Mouse (Mus musculus): Measurements from ENCODE around the gene Cotl1. TPM values are rescaled to one million over a fixed set of nuclear protein-coding genes. Genes with fewer than 3 reads are reported as not detected.

The Cotl1 gene
- polyA plus RNA-seq, 1 experiment from 2014 or later: 33.3 TPM

DNA sequence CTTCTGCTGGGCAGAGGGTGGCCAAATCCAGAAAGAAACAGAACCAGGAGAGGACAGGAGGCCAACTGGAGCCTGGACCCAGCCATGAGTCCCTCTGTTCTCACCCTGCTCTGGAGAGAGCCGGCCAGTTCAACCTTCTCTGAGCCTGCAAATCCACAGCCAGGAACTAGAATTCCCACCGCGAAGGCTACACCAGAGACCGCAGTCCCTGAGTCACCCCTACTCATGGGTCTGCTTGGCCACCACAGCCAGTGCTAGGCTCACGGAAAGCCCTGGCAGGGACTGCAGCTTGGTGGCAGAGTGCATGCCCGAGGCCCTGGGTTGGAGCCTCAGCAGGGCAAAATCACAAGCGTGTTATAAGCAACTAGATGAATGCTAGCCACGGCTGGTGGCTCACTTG is 20.4 kb downstream of the Cotl1 start:
- no peaks in the 10 kb centered on the region for H3K27me3 ChIP-seq
- CTCF ChIA-PET: interaction anchor here (1.6 kb wide), 1 partner anchor 19 kb away, joined by 3 read pairs; no protein-coding TSS in a partner anchor
- no peak for TF ChIP-seq CTCF (IDR thresholded peaks at IDR 0.05)
- DNase-seq (ENCODE audit: low read depth, low spot score) (no peak), ATAC-seq (no peak)
- in situ Hi-C loops (cut with MboI; ENCODE audit: low pct_unique_long_range_greater_than_20kb): no loop called here
- POLR2A ChIA-PET: interaction anchor here (0.7 kb wide), 1 partner anchor 20 kb away, joined by 3 read pairs; no protein-coding TSS in a partner anchor

- POLR2A ChIA-PET: interaction anchor here (0.7 kb wide), 1 partner anchor 19 kb away, joined by 3 read pairs; no protein-coding TSS in a partner anchor
- TF ChIP-seq CTCF (IDR thresholded peaks at IDR 0.05): no peak
- no peak for DNase-seq (ENCODE audit: low read depth, low spot score)
- CTCF ChIA-PET: interaction anchor here (1.6 kb wide), 1 partner anchor 20 kb away, joined by 3 read pairs; no protein-coding TSS in a partner anchor
- ATAC-seq: no peak
- H3K27me3 ChIP-seq: no peaks in the 10 kb centered on the region
- in situ Hi-C loops (cut with MboI; ENCODE audit: low pct_unique_long_range_greater_than_20kb): no loop called here
These were observed 21.0 kb downstream of the Cotl1 start for GRCm38 (mm10) chr8:119819316-119819715.

- POLR2A ChIA-PET: no interaction called here
- ATAC-seq: no peak
- in situ Hi-C loops (cut with MboI; ENCODE audit: low pct_unique_long_range_greater_than_20kb): no loop called here
- TF ChIP-seq CTCF (IDR thresholded peaks at IDR 0.05): no peak
- CTCF ChIA-PET: no interaction called here
- H3K27me3 ChIP-seq: no peaks in the 10 kb centered on the region
- no peak for DNase-seq (ENCODE audit: low read depth, low spot score)
These were observed 22.9 kb downstream of the Cotl1 start for GRCm38 (mm10) chr8:119817446-119817845.

DNA sequence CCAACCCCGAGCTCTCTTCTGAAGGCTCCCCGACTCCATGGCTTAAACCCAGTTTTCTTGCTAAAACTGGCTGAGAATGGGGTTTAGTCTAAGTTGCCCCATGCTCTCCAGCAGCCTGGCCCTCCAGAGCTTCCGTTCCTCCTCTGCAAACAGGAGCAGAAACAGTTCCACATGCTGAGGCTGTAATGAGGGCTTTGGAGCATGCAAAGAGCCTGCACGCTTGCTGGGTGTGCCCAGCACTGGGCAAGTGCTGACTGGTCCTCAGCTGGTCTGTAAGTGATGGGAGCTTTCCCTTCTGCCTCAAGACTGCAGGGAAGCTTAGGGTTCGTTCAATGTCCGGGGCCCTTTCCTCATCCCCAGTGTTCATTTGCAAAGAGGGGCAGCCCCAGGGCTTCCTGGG is 24.1 kb downstream of the Cotl1 start:
- no peaks in the 10 kb centered on the region for H3K27me3 ChIP-seq
- ChIA-PET POLR2A (interaction anchor here (0.8 kb wide), 1 partner anchor 149 kb away, joined by 3 read pairs; no protein-coding TSS in a partner anchor), CTCF (no interaction called here)
- TF ChIP-seq CTCF (IDR thresholded peaks at IDR 0.05): no peak
- in situ Hi-C loops (cut with MboI; ENCODE audit: low pct_unique_long_range_greater_than_20kb): no loop called here
- no peak for DNase-seq (ENCODE audit: low read depth, low spot score)
- ATAC-seq: no peak

- CTCF ChIA-PET: interaction anchor here (1.4 kb wide), 1 partner anchor 28 kb away, joined by 3 read pairs; no protein-coding TSS in a partner anchor
- no peak for ATAC-seq
- DNase-seq (ENCODE audit: low read depth, low spot score): no peak
- POLR2A ChIA-PET: no interaction called here
- in situ Hi-C loops (cut with MboI; ENCODE audit: low pct_unique_long_range_greater_than_20kb): no loop called here
- no peaks in the 10 kb centered on the region for H3K27me3 ChIP-seq
- TF ChIP-seq CTCF (IDR thresholded peaks at IDR 0.05): no peak
These were observed 27.5 kb downstream of the Cotl1 start for GRCm38 (mm10) chr8:119812650-119813431.

DNA sequence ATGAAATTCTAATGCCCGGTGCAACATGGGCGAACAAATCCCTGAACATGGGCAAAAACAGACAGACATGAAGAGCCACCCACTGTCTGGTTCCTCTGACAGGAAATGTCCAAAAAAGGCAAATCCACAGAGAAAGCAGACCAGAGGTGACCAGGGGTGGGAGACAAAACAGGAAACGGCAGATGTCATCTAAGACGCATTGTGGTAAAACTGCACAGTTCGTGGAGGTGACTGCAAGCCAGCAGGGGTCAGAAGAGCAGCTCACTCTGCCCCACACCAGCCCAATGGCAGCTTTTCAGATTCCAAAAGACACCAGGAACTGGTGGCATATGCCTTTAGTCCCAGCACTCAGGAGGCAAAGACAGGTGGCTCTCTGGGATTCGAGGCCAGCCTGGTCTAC is 28.4 kb downstream of the Cotl1 start:
- CTCF ChIA-PET: interaction anchor here (0.9 to 1.4 kb wide), 2 partner anchors 9 to 29 kb away, joined by 3 read pairs; no protein-coding TSS in a partner anchor
- peak; percentile 27 for DNase-seq (ENCODE audit: low read depth, low spot score)
- in situ Hi-C loops (cut with MboI; ENCODE audit: low pct_unique_long_range_greater_than_20kb): no loop called here
- H3K27me3 ChIP-seq: no peaks in the 10 kb centered on the region
- no peak for ATAC-seq
- POLR2A ChIA-PET: no interaction called here
- no peak for TF ChIP-seq CTCF (IDR thresholded peaks at IDR 0.05)

DNA sequence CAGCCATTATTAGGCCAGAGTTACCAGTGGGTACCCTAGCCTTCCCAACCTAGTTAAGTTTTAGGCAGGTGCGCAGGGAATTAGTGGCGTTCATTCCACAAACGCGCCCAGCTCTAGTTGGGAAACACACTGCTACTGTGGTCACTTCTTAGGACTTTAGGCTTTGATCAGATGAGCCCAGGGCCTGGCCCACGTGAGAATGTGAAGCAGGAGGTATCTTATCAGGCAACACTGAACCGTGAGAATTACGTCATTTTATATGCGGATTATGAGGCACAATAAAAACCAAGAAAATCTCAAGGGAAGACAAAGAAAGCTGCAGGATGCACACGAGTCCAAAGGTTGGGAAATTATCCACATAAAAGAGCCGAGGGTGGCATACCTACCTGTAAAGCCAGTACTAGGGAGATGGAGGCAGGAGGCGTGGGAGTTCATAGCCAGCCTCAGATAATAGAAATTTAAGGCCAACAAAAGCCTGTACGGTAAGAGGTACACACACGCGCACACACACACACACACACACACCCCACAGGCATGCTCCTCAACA is 29.3 kb downstream of the Cotl1 start:
- in situ Hi-C loops (cut with MboI; ENCODE audit: low pct_unique_long_range_greater_than_20kb): no loop called here
- DNase-seq (ENCODE audit: low read depth, low spot score) (no peak), ATAC-seq (no peak)
- ChIA-PET POLR2A (interaction anchor here (0.7 kb wide), 1 partner anchor 33 kb away, joined by 3 read pairs; no protein-coding TSS in a partner anchor), CTCF (interaction anchor here (0.9 kb wide), 1 partner anchor 8 kb away, joined by 3 read pairs; no protein-coding TSS in a partner anchor)
- TF ChIP-seq CTCF (IDR thresholded peaks at IDR 0.05): no peak
- H3K27me3 ChIP-seq: no peaks in the 10 kb centered on the region

GRCm38 (mm10) chr8:119810127-119810868 is 30.0 kb downstream of the Cotl1 start:
- in situ Hi-C loops (cut with MboI; ENCODE audit: low pct_unique_long_range_greater_than_20kb): no loop called here
- no peak for TF ChIP-seq CTCF (IDR thresholded peaks at IDR 0.05)
- POLR2A ChIA-PET: interaction anchor here (0.7 kb wide), 1 partner anchor 34 kb away, joined by 3 read pairs; no protein-coding TSS in a partner anchor
- CTCF ChIA-PET: interaction anchor here (0.8 kb wide), 1 partner anchor 28 kb away, joined by 3 read pairs; no protein-coding TSS in a partner anchor
- no peak for ATAC-seq
- H3K27me3 ChIP-seq: no peaks in the 10 kb centered on the region
- DNase-seq (ENCODE audit: low read depth, low spot score): no peak

- ChIA-PET CTCF (interaction anchor here (0.8 kb wide), 1 partner anchor 27 kb away, joined by 3 read pairs; no protein-coding TSS in a partner anchor), POLR2A (no interaction called here)
- no peaks in the 10 kb centered on the region for H3K27me3 ChIP-seq
- no peak for TF ChIP-seq CTCF (IDR thresholded peaks at IDR 0.05)
- DNase-seq (ENCODE audit: low read depth, low spot score): no peak
- in situ Hi-C loops (cut with MboI; ENCODE audit: low pct_unique_long_range_greater_than_20kb): no loop called here
- ATAC-seq: no peak
These were observed 30.7 kb downstream of the Cotl1 start for GRCm38 (mm10) chr8:119809620-119810019.

DNA sequence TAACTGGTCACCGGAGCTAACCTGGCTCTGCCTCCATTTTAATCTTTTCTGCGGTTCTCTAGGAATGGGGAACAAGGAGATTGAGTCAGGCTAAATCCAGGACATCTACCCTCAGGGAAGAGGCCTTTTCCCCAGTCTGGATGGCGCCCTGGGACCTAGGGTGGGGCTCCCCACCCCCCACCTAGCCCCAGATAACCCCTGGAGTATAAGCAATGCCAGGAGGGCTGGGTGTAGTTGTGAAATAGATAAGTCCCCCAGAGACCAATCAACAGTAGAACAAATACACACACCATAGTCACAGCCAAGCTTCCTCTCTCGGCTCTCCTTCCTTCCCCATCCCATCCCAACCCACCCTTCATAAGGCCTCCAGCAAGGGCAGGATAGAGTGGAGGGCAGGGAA is 32.7 kb downstream of the Cotl1 start:
- POLR2A ChIA-PET: interaction anchor here (1.1 kb wide), 1 partner anchor 22 kb away, joined by 3 read pairs; no protein-coding TSS in a partner anchor
- ATAC-seq (no peak), DNase-seq (ENCODE audit: low read depth, low spot score) (no peak)
- no peak for TF ChIP-seq CTCF (IDR thresholded peaks at IDR 0.05)
- CTCF ChIA-PET: interaction anchor here (1.2 to 1.3 kb wide), 2 partner anchors 10 to 25 kb away, joined by 3 read pairs; no protein-coding TSS in a partner anchor
- in situ Hi-C loops (cut with MboI; ENCODE audit: low pct_unique_long_range_greater_than_20kb): no loop called here
- H3K27me3 ChIP-seq: no peaks in the 10 kb centered on the region

Data from Patski (cell line).